Mouse (Mus musculus): ENCODE measurements around the gene Spast. TPM values are rescaled to one million over a fixed set of nuclear protein-coding genes. Genes with fewer than 3 reads are reported as not detected.
A peak's percentile ranks its signal among the peaks of the same experiment; 100 is the strongest.

Spast gene
- polyA plus RNA-seq, 1 experiment from 2014 or later: 39.7 TPM

DNA sequence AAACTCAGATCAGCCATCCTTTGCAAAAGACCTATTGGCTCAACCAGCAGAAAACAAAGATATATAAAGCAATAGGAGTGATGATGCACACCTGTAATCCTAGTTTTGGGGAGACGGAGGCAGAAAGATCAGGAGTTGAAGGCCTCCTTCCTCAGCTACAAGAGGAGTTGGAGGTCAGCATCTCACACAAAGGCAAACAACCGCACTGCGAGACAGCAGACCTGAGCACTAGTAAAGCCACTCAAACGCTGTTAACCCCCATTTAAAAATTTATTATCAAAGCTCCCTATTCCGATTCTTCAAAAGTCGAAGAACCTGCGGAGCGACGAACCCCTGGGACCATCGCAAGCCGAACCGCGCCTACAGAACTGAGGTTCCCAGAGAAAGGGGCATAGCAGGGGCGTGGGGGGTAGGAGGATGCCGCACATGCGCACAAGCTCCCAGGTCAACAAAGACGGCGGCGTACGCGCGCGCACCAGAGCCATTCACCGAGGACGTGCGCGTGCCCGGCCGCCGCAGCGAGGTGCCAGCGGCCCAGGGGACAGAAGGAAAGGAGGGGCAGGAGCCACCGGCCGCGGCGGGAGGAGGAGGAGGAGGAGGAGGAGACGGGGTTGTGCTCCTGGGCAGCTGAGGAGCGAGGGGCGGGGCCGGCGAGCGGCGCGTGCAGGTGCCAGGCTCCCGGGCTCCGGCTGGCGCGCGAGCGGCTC lies 409 bp upstream of the Spast start:
- Histone ChIP-seq H3K9me3 (no peaks in the 10 kb centered on the region), H3K27ac (peak overlapping the region; percentile 98), H3K27me3 (no peaks in the 10 kb centered on the region), H3K9ac (peak overlapping the region; percentile 98), H3K36me3 (replicated peaks) (peaks cover 8% of the 10 kb centered on the region; the same call in 1 of the 2 replicates), H3K4me2 (peak overlapping the region; percentile 71), H3K4me1 (peaks cover 39% of the 10 kb centered on the region), H3K4me3 (replicated peaks) (peak overlapping the region; percentile 96)
- under 1% methylated on average over 46 of the region's 50 CpGs for WGBS
- peak; percentile 94 for ATAC-seq (ENCODE audit: low FRiP score)

DNA sequence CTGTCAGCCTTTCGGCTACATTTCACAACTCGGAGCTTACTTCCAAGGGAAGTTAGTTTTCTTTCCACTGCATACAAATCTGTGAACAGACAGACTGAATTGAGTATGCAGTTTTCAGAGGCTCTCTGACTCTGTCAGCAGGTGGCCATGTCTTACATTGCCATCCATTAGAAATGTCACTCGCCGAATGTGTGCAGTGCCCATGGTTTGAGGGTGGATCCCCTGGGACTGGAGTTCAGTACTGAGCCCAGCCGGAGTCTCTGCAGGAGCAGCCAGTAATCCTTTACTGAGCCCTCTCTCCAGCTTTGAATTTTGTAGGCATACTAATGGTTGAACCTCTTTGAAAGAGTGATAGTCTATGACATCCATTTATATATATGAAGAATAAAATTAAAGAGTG lies 2.4 kb downstream of the Spast start:
- Histone ChIP-seq H3K27ac (no peak overlapping the region), H3K4me3 (replicated peaks) (peak overlapping the region; percentile 96), H3K4me1 (peaks cover 39% of the 10 kb centered on the region), H3K9ac (peak overlapping the region; percentile 36; the same call in 1 of the 2 replicates), H3K9me3 (no peaks in the 10 kb centered on the region), H3K36me3 (replicated peaks) (peaks cover 19% of the 10 kb centered on the region), H3K27me3 (no peaks in the 10 kb centered on the region), H3K4me2 (peak overlapping the region; percentile 71)
- no peak for ATAC-seq (ENCODE audit: low FRiP score)
- 61% methylated on average over 5 of the region's 5 CpGs for WGBS

DNA sequence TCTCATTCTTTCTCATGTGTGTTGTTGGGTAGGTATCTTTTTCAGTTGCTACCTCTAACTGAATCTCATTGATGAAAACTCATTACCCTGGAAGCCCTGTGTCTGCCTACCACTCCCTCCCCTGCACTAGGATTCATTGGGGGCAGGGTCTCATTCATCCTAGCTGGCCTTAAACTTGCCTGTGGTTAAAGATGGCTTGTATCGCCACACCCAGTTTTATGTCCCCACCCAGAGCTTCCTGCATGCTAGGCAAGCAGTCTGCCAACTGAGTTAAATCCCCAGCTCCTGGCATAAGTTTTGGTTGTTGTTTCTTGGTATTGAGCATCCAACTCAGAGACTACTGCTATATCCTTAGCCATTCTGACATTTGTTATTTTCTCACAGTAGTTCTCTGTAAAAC lies 24.8 kb downstream of the Spast start:
- Histone ChIP-seq H3K36me3 (replicated peaks) (peaks cover 52% of the 10 kb centered on the region), H3K9me3 (no peaks in the 10 kb centered on the region), H3K4me2 (no peak overlapping the region), H3K27me3 (no peaks in the 10 kb centered on the region), H3K27ac (no peak overlapping the region), H3K4me1 (no peaks in the 10 kb centered on the region), H3K4me3 (replicated peaks) (no peak overlapping the region), H3K9ac (no peak overlapping the region)
- WGBS: 88% methylated on average over 1 of the region's 1 CpGs
- ATAC-seq (ENCODE audit: low FRiP score): no peak

DNA sequence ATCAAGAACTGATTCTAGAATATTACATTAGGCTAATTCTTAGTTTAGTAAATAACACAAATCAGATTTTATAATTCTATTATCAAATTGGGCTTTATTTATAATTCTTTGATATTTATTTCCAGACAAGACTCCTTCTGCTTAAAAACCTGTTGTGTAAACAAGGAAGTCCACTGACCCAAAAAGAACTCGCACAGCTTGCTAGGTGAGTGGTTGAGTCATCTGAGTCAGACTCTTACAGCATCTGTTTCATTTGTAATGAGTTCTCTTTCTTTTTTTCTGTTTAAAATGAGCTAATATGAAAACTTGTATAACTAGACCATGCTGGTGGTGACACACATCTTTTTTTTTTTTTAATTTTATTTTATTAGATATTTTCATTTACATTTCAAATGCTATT lies 38.1 kb downstream of the Spast start:
- Histone ChIP-seq H3K9ac (no peak overlapping the region), H3K36me3 (replicated peaks) (peaks cover 68% of the 10 kb centered on the region), H3K27me3 (no peaks in the 10 kb centered on the region), H3K4me1 (no peaks in the 10 kb centered on the region), H3K4me2 (no peak overlapping the region), H3K4me3 (replicated peaks) (no peak overlapping the region), H3K9me3 (no peaks in the 10 kb centered on the region), H3K27ac (no peak overlapping the region)
- no peak for ATAC-seq (ENCODE audit: low FRiP score)
- 93% methylated on average over 1 of the region's 1 CpGs for WGBS

DNA sequence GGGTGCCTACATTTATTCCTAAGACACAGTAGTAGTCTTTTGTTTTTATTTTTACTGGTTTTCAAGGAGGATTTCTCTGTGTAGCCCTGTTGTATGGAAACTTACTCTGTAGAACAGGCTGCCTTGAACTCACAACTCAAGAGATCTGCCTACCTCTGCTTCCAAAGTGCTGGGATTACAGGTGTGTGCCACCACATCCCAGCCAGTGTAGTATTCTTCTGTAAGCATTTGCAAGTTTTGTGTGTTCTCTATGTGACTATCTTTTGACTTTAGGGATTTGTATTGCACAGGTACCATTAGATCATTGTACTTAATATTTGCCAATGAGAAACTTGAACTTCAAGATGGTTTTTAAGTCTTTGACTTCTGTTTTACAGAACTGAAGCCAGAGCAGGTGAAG lies 47.9 kb downstream of the Spast start:
- Histone ChIP-seq H3K4me3 (replicated peaks) (no peak overlapping the region), H3K36me3 (replicated peaks) (peaks cover 68% of the 10 kb centered on the region)

DNA sequence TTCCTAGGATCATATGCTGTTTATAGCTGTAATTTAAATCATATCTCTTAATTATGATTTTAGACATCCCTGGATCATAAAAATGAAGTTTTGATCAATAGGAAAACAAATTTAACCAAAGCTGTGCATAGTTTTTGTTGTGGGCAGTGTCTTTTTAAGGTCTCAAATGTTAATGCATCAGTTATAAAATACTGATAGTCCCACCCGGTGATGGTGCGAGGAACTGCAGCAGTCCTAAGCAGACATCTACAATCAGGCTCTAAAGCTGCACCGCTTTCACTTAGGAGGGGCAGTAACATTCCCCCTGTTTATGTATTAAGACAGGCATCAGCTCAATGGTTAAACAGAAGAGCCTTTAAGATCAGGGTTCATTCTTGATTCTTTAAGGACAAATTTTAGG lies 51.1 kb downstream of the Spast start:
- Histone ChIP-seq H3K9ac (no peak overlapping the region), H3K36me3 (replicated peaks) (peaks cover 37% of the 10 kb centered on the region), H3K4me2 (no peak overlapping the region), H3K27ac (no peak overlapping the region), H3K9me3 (no peaks in the 10 kb centered on the region), H3K27me3 (no peaks in the 10 kb centered on the region), H3K4me1 (no peaks in the 10 kb centered on the region), H3K4me3 (replicated peaks) (no peak overlapping the region)
- 83% methylated on average over 3 of the region's 3 CpGs for WGBS
- ATAC-seq (ENCODE audit: low FRiP score): no peak

More for the DNA sequence above, 47.9 kb downstream of the Spast start:
- H3K4me2 ChIP-seq: no peak overlapping the region
- ATAC-seq (ENCODE audit: low FRiP score): no peak
- no peak overlapping the region for H3K27ac ChIP-seq
- no peak overlapping the region for H3K9ac ChIP-seq
- H3K27me3 ChIP-seq: no peaks in the 10 kb centered on the region
- H3K4me1 ChIP-seq: no peaks in the 10 kb centered on the region
- no peaks in the 10 kb centered on the region for H3K9me3 ChIP-seq

DNA sequence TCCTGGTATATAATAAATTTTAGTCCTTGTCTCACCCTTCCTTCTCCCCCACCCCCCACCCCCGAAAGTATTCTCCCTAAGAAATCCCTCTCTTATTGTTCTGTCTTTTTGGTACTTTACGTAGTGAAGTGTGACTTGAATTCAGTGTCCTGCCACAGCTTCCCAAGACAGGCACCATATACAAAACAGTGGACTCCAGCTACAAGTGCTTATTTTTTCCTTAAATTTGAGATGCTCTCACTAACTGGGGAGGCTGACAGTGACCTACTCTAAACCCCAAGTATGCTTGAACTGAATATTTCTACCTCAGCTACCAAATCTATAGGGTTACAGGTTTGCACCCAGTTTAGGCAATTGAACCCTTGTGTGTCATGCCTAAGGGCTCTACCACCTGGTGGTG lies 55.6 kb downstream of the Spast start:
- 84% methylated on average over 2 of the region's 2 CpGs for WGBS
- no peak overlapping the region for H3K9ac ChIP-seq

DNA sequence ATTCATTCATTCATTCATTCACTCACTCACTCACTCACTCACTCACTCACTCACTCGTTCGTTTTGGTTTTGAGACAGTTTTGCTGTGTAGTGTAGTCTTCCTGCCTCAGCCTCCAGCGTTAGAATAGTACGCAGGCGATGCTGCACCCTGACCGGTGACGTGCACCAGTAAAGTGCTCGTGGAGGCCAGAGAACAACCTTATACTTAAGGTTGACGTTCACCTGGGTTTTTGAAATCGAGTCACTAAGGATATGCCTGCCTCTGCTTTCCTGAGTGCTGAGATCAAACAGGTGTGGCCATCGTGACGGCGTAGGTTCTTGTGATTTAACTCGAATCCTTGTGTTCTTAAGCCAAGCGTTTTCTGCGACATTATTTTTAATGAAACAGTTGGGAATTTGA lies 56.1 kb downstream of the Spast start:
- Histone ChIP-seq H3K4me2 (peak overlapping the region; percentile 56), H3K4me3 (replicated peaks) (peak overlapping the region; percentile 78), H3K27ac (no peak overlapping the region), H3K9ac (peak overlapping the region; percentile 89; the same call in 1 of the 2 replicates), H3K4me1 (peaks cover 10% of the 10 kb centered on the region), H3K9me3 (no peaks in the 10 kb centered on the region), H3K27me3 (no peaks in the 10 kb centered on the region), H3K36me3 (replicated peaks) (no peaks in the 10 kb centered on the region)
- ATAC-seq (ENCODE audit: low FRiP score): peak; percentile 31
- 29% methylated on average over 16 of the region's 16 CpGs for WGBS

More for the DNA sequence above, 55.6 kb downstream of the Spast start:
- no peak overlapping the region for H3K4me2 ChIP-seq
- H3K27ac ChIP-seq: no peak overlapping the region
- peaks cover 10% of the 10 kb centered on the region for H3K4me1 ChIP-seq
- 0 out of 2 replicates have a peak overlapping the region, but pooled peaks have one; percentile 78 for H3K4me3 ChIP-seq (replicated peaks)
- H3K9me3 ChIP-seq: no peaks in the 10 kb centered on the region
- H3K36me3 ChIP-seq (replicated peaks): no peaks in the 10 kb centered on the region
- no peak for ATAC-seq (ENCODE audit: low FRiP score)
- no peaks in the 10 kb centered on the region for H3K27me3 ChIP-seq

DNA sequence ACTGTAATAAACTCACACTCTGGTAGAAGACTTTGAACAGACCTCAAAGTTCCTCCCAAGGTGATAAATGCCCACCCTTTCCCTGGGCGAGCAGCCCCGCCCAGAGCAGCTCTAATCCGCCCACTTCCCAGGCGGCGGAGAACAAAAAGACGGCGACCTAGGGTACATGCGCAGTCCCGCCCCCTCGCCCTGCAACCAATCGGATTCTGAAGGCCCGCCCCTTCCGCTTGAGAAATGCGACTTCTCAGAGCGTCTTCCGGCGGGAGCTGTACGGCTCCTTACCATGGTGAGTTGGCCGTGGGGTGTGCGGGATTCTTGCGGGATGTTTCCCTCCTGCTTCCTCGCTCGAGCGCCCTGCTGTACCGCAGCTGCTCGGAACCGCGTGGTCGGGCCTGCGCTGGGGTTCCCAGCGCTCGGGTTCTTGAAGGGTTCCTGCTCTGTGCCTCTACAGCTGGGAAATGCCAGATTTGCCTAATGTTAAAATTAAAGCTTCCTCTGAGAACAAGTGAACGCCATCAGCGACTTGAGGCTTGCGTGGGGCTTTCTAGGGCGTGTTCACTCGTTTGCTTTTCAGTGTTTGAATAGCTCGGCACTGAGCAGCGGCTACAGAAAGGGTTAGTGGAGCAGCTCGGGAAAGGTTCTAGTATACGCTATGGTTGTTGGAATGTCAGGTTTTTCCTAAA lies 56.7 kb downstream of the Spast start, which contains the start of gene Slc30a6:
TSS of gene Slc30a6 (plus strand) at position 226 of the 683 bp plus-strand sequence.
- Histone ChIP-seq H3K9ac (peak within 1 kb of the TSS; percentile 89), H3K27me3 (no peaks in the 10 kb centered on the region), H3K36me3 (replicated peaks) (no peaks in the 10 kb centered on the region), H3K9me3 (no peaks in the 10 kb centered on the region), H3K4me1 (peaks cover 10% of the 10 kb centered on the region), H3K27ac (peak within 1 kb of the TSS; percentile 87), H3K4me2 (peak within 1 kb of the TSS; percentile 56), H3K4me3 (replicated peaks) (peak within 1 kb of the TSS; percentile 78)
- 0% methylated on average over 41 of the region's 41 CpGs for WGBS
- ATAC-seq (ENCODE audit: low FRiP score): peak; percentile 99

DNA sequence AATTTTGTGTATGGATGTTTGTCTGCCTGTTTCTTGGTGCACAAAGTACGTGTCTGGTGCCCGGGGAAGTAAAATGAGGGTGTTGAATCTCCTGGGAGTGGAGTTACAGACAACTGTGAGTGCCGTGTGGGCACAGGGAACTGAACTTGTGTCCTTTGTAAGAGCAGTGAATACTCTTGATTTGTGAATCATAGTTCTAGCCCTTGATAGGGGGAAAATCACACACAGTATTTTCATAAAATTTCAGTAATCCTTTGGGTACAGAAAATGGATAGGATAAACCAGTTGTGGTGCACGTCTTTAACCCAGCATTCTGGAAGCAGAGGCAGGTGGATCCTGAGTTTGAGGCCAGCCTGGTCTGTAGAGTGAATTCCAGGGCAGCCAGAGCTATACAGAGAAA lies 58.0 kb downstream of the Spast start:
- Histone ChIP-seq H3K9me3 (no peaks in the 10 kb centered on the region), H3K4me2 (peak overlapping the region; percentile 56), H3K27ac (no peak overlapping the region), H3K4me1 (peaks cover 10% of the 10 kb centered on the region), H3K27me3 (no peaks in the 10 kb centered on the region), H3K9ac (no peak overlapping the region), H3K36me3 (replicated peaks) (no peaks in the 10 kb centered on the region), H3K4me3 (replicated peaks) (peak overlapping the region; percentile 78)
- 82% methylated on average over 4 of the region's 4 CpGs for WGBS
- ATAC-seq (ENCODE audit: low FRiP score): no peak

DNA sequence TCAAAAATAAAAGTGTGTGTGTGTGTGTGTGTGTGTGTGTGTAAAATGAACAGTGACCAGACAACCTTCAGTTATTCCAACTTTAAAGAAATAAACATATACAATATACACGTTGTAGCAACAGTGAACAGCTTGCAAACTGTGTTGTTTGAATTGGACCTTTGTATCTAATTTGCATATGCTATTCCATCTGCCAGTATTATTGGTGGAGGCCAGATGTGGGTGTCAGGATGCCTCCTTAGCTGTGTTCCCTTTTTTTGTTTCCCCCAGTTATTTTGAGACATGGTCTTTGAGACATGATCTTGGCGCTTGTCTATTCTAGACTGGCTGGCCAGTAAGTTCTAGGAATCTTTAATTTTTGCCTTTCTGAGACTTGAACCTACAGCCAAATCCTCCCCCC lies 58.4 kb downstream of the Spast start:
- Histone ChIP-seq H3K4me1 (peaks cover 10% of the 10 kb centered on the region), H3K4me2 (no peak overlapping the region), H3K9ac (no peak overlapping the region), H3K36me3 (replicated peaks) (peaks cover 4% of the 10 kb centered on the region), H3K27me3 (no peaks in the 10 kb centered on the region), H3K27ac (no peak overlapping the region), H3K4me3 (replicated peaks) (no peak overlapping the region), H3K9me3 (no peaks in the 10 kb centered on the region)
- WGBS: 84% methylated on average over 2 of the region's 2 CpGs
- ATAC-seq (ENCODE audit: low FRiP score): no peak

DNA sequence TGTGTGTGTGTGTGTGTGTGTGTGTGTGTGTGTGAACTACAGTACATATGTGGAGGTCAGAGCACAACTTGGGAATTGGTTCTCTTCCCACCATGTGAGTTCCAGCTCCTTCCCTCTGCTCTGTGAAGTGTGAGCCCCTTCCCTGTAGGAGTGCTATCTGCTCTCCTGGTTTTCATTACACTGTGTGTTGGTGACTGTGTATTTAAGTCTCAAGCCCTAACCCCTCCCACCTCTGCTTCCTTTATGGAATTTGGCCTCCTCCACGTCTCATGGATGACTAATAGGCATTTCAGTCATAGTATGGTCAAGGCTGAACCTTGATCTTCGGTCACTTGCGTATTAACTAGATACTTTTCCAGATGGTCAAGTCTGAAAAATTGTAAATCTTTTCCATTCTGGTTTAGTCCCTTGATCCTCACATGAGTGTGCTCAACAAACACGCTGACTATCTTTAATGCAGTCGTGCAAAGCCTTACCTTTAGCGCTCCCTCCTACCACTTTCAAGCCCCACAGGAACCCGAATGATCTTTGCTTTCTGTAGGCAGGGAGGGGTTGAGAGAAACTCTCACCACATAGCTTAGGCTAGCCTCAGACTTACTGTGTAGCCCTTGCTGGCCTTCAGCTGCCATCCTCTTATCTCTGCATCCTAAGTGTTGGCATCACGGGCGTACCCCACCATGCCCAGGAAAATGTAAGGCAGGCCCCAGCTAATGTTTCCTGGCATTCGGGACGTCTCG lies 63.9 kb downstream of the Spast start:
- Histone ChIP-seq H3K9ac (no peak overlapping the region), H3K9me3 (no peaks in the 10 kb centered on the region), H3K4me2 (no peak overlapping the region), H3K4me1 (no peaks in the 10 kb centered on the region), H3K4me3 (replicated peaks) (no peak overlapping the region), H3K27ac (no peak overlapping the region), H3K36me3 (replicated peaks) (peaks cover 43% of the 10 kb centered on the region), H3K27me3 (no peaks in the 10 kb centered on the region)
- ATAC-seq (ENCODE audit: low FRiP score): no peak
- 94% methylated on average over 12 of the region's 12 CpGs for WGBS

Measured in forebrain, embryonic 12.5 days (tissue).